Mouse (Mus musculus) ES-Bruce4 (cell line): ENCODE data around the gene Shh. TPM values are rescaled to one million over a fixed set of nuclear protein-coding genes. Genes with fewer than 3 reads are reported as not detected.

Source experiments
- H3K27ac ChIP-seq: 2 replicates; pipeline ENCODE4 v1.5.1; 2012; ENCODE audit warnings: low read length, inconsistent platforms; ENCODE audit not compliant: insufficient read depth
- H3K27me3 ChIP-seq: 2 replicates; pipeline ENCODE4 v1.6.1; 2012; ENCODE audit warnings: mild to moderate bottlenecking, low read length, inconsistent platforms; ENCODE audit not compliant: control insufficient read depth, poor library complexity, insufficient read depth, severe bottlenecking
- H3K36me3 ChIP-seq: 2 replicates; pipeline ENCODE4 v1.6.1; 2012; ENCODE audit warnings: inconsistent platforms, mild to moderate bottlenecking, low read length, moderate library complexity; ENCODE audit not compliant: control insufficient read depth, poor library complexity, insufficient read depth, severe bottlenecking
- H3K4me1 ChIP-seq: one replicate; pipeline ENCODE4 v1.8.1; 2011; ENCODE audit warnings: low read length; ENCODE audit not compliant: control insufficient read depth, insufficient read depth
- H3K4me3 ChIP-seq: 2 replicates; pipeline ENCODE4 v1.5.1; 2011; ENCODE audit warnings: low read depth, mild to moderate bottlenecking, low read length
- H3K9ac ChIP-seq: 2 replicates; pipeline ENCODE4 v1.6.1; 2012; ENCODE audit warnings: low read depth, mild to moderate bottlenecking, inconsistent platforms; ENCODE audit not compliant: poor library complexity, severe bottlenecking
- H3K9me3 ChIP-seq: replicated peaks from 2 replicates; pipeline ENCODE4 v1.6.1; 2012; ENCODE audit warnings: mild to moderate bottlenecking, low read length, inconsistent platforms; ENCODE audit not compliant: control insufficient read depth, poor library complexity, insufficient read depth, severe bottlenecking
- CTCF ChIP-seq: IDR thresholded peaks from one replicate; pipeline ENCODE4 v1.8.1; 2011; ENCODE audit warnings: low read depth, low read length
- EP300 ChIP-seq: IDR thresholded peaks from 2 replicates; pipeline ENCODE4 v1.6.1; 2011; ENCODE audit warnings: low read depth, low read length; ENCODE audit not compliant: insufficient read depth
- POLR2A ChIP-seq: IDR thresholded peaks from one replicate; pipeline ENCODE4 v1.8.1; 2011; ENCODE audit warnings: low read length; ENCODE audit not compliant: insufficient read depth
- polyA plus RNA-seq: library from polyadenylated mRNA; stranded (reverse); fragments of >200 nt; gene quantifications from 2 replicates; pipeline ENCODE4 v1.2.4, GENCODE M21; 2011; ENCODE audit warnings: low read depth; ENCODE audit not compliant: missing spikeins, insufficient read depth, insufficient read length

Shh gene
- polyA plus RNA-seq, 1 experiment, result not detected

DNA sequence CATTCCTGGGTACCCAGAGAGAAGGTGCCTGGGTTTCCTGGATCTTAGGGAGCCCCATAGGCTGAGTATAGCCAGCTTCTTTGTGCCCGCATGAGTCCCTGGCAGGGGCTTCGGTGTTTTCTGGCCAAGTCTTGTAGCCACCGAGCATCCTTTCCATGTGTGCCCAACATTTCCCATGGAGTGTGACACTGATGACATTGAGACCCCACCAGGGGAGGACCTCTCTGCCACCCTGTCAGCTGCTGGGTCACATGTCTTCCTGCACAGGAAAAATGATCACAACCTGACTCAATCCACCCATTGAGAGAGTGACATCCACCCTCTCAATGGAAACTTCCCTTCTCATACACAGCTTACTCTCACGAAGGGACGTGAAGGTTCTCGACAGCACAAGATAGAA, 12.5 kb downstream of the Shh start:
- Histone ChIP-seq H3K4me1 (no peaks in the 10 kb centered on the region), H3K9ac (no peak overlapping the region), H3K36me3 (no peaks in the 10 kb centered on the region), H3K27ac (no peak overlapping the region), H3K27me3 (peaks cover 11% of the 10 kb centered on the region), H3K4me3 (no peak overlapping the region), H3K9me3 (no peaks in the 10 kb centered on the region)
- TF ChIP-seq POLR2A (no peak), CTCF (no peak), EP300 (no peak)

DNA sequence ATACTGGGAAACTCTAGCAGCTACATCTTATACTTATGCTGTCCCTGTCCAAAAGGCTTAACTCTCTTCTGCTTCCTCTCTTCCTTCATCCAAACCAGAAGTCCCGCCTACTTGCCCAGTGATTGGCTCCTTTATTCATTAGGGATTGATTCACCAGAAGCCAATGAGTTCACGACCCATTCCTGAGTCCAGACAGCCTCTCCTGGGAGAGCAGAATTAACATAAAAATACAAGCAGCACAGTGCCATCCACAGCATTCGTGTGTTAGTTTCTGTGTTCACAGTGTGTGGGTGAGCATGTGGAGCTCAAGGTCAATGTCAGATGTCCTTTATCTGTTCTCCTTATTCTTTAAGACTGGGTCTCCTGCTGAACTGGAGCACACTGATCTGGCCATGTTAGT, 13.5 kb downstream of the Shh start:
- Histone ChIP-seq H3K27me3 (peaks cover 8% of the 10 kb centered on the region), H3K36me3 (no peaks in the 10 kb centered on the region), H3K4me3 (no peak overlapping the region), H3K4me1 (no peaks in the 10 kb centered on the region), H3K27ac (no peak overlapping the region), H3K9ac (no peak overlapping the region), H3K9me3 (no peaks in the 10 kb centered on the region)
- no peak for TF ChIP-seq POLR2A
- no peak for TF ChIP-seq CTCF
- no peak for TF ChIP-seq EP300

DNA sequence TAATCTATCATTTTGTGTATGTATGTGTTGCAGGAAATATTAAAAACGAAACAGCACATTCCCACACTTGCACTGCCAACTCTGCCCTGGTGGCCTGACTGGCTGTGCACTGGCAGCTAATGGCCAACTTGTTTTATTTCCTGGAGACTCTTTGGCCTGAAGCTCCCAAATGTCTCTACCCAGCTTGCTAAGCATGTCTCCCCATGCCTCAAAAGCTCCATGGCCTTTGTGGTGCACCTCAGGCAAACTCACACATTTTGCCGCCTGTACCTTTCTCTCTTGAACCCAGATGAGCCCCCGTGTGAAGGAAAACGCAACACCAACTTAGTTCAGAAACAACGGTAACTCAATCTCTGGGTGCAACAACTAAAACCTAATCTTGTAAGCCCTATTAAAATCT, 14.0 kb downstream of the Shh start:
- Histone ChIP-seq H3K27me3 (peaks cover 7% of the 10 kb centered on the region), H3K36me3 (no peaks in the 10 kb centered on the region), H3K9ac (no peak overlapping the region), H3K27ac (no peak overlapping the region), H3K4me3 (no peak overlapping the region), H3K9me3 (no peaks in the 10 kb centered on the region), H3K4me1 (no peaks in the 10 kb centered on the region)
- TF ChIP-seq CTCF, result no peak
- TF ChIP-seq EP300, result no peak
- no peak for TF ChIP-seq POLR2A

DNA sequence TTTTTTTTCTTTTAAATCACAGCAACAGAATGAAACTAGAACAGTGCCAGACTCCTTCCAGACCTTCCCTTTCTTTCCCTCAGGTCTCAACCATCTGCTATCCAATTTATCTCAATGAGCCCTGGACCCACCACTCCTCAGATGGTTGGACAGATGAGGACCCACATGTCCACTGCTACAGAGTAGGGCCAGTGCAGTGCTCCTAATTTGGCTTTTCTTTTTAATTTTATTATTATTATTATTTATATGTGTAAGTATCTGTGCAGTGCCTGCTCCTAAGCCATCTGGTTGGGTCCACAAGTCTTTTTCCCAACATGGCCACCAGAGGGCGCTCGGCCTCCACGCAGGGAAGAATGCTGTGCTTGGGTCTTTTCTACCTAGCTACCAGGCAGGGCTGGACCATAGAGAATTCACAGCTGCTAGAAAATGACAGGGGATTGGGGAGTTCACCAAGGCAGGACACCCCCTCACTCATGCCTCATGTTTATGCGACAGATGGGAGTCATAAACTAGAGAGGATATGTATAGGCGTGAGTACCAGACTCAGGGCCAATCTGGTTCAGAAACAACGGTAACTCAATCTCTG, 15.9 kb downstream of the Shh start:
- H3K27me3 ChIP-seq, result no peaks in the 10 kb centered on the region
- H3K36me3 ChIP-seq, result no peaks in the 10 kb centered on the region
- no peak overlapping the region for H3K27ac ChIP-seq
- TF ChIP-seq EP300 (no peak), POLR2A (no peak), CTCF (peak; percentile 97)
- no peak overlapping the region for H3K4me3 ChIP-seq
- peaks cover 2% of the 10 kb centered on the region for H3K4me1 ChIP-seq
- no peaks in the 10 kb centered on the region for H3K9me3 ChIP-seq
- H3K9ac ChIP-seq, result no peak overlapping the region

DNA sequence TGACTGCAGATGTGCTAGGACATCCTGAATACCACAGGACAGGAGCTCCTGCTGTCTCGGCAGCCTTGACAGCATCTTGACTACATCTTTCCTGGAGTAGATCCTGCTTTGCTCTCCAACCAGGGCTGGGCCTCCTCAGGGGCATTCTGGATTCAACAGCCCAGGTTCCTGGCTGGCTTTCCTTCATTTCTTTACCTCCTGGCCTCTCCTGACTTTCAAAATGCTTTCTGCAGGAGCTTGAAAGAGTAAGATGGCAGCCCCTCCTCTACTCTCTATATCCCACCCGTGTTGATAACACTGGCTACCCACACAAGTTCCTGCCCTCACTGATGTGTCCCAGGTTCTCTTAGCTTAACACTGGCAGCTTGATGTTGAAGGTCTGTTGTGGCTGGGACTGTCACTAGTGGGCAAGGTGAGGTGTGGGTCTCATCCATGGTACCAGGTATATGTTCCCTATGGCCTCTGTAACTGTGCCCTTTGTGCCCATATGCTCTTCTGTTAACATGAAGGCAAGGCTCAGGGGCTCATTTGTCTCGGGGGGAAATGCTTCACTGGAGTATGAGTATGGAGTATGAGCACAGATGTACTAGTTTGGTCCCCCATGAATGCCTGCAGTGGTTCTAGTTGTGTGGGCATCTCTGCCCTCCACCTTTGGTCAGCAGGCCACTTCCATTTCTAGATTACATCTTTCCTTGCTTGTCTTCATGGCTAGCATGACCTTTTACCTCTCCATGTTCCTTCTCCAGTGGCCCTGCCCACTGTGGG, 16.7 kb downstream of the Shh start:
- no peaks in the 10 kb centered on the region for H3K9me3 ChIP-seq
- H3K4me3 ChIP-seq, result no peak overlapping the region
- no peaks in the 10 kb centered on the region for H3K36me3 ChIP-seq
- no peaks in the 10 kb centered on the region for H3K27me3 ChIP-seq
- no peak for TF ChIP-seq POLR2A
- no peak for TF ChIP-seq CTCF
- no peak for TF ChIP-seq EP300
- H3K27ac ChIP-seq, result no peak overlapping the region
- H3K9ac ChIP-seq, result no peak overlapping the region
- H3K4me1 ChIP-seq, result peaks cover 2% of the 10 kb centered on the region

DNA sequence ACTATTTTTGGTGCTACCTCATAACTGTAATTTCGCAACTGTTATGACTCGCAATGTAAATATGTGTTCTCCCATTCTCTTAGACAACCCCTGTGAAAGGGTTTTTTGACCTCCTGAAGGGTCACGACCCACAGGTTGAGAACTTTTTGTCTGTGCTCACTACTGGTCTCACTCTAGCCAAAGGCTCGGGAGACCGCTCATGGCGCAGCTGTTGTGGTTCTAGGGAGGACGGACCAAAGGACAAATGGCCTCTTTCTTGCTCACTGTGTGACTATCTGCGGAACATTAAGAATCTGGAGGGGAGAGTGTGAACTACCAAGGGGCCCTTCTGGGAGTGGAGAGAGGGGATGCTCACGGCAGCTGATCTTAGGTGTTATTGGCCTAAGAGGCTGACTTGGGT, 41.1 kb downstream of the Shh start:
- Histone ChIP-seq H3K4me3 (no peak overlapping the region), H3K36me3 (no peaks in the 10 kb centered on the region), H3K27ac (no peak overlapping the region), H3K4me1 (no peaks in the 10 kb centered on the region), H3K9me3 (no peaks in the 10 kb centered on the region), H3K27me3 (no peaks in the 10 kb centered on the region), H3K9ac (no peak overlapping the region)
- TF ChIP-seq EP300, result no peak
- no peak for TF ChIP-seq POLR2A
- no peak for TF ChIP-seq CTCF
